In genomic region chr9:13673304-13673703, GRCm38 (mm10) we compare ENCODE assay signal across 28 mouse cellular contexts.
DNase-seq lines count a peak whose midpoint lies in the region; ATAC-seq and TF ChIP-seq lines count a peak whose summit lies in the region.
"Had no signal": no experiment of that assay in that cellular context is flagged by ENCODE, and none has a peak within 500 bp of the region (broad histone marks: within the 10 kb centered on the region; RNA-seq: fewer than 3 reads in every experiment).

No protein-coding gene starts in this region.

- no peak overlapping the region for H3K4me2 ChIP-seq in intestine, embryonic 16.5 days (ENCODE audit: low read depth, low read length)
- H3K4me2 ChIP-seq in intestine, postnatal 0 days (replicated peaks; ENCODE audit: low read depth), result no peak overlapping the region
- no peak overlapping the region for H3K4me2 ChIP-seq in midbrain, embryonic 11.5 days
- no peak overlapping the region for H3K4me2 ChIP-seq in midbrain, embryonic 15.5 days
- H3K4me2 ChIP-seq: embryonic facial prominence, embryonic 15.5 days; heart, embryonic 12.5 days; heart, embryonic 15.5 days; hindbrain, embryonic 13.5 days had no signal

- no peaks in the 10 kb centered on the region for H3K36me3 ChIP-seq in intestine, embryonic 16.5 days (ENCODE audit: control insufficient read depth, insufficient read depth, low read length)
- H3K36me3 ChIP-seq in intestine, postnatal 0 days (ENCODE audit: control insufficient read depth, insufficient read depth), result no peaks in the 10 kb centered on the region
- H3K36me3 ChIP-seq in midbrain, embryonic 11.5 days (ENCODE audit: control insufficient read depth, insufficient read depth, low read length), result no peaks in the 10 kb centered on the region
- H3K36me3 ChIP-seq in midbrain, embryonic 15.5 days (replicated peaks), result no peaks in the 10 kb centered on the region
- H3K36me3 ChIP-seq in heart, embryonic 10.5 days, result no peaks in the 10 kb centered on the region
- H3K36me3 ChIP-seq: embryonic facial prominence, embryonic 15.5 days; heart, embryonic 15.5 days; hindbrain, embryonic 10.5 days; hindbrain, embryonic 13.5 days had no signal

- no peak for ATAC-seq in intestine, embryonic 16.5 days
- ATAC-seq in intestine, postnatal 0 days, result no peak
- ATAC-seq in midbrain, embryonic 11.5 days (ENCODE audit: low FRiP score), result no peak
- no peak for ATAC-seq in midbrain, embryonic 15.5 days (replicated peaks)
- 0 out of 2 replicates have a peak, but pooled peaks have one; percentile 30 for ATAC-seq in common myeloid progenitor, adult 5-6 weeks (replicated peaks; ENCODE audit: low read depth, poor library complexity, severe bottlenecking)
- ATAC-seq: forebrain, embryonic 14.5 days; forebrain, postnatal 0 days; hindbrain, embryonic 16.5 days; Patski had no signal

- DNase-seq in midbrain, embryonic 11.5 days (ENCODE audit: low spot score, missing footprints), result peak; percentile 2
- no peak for DNase-seq in urinary bladder, postnatal 25 days (ENCODE audit: low spot score)
- no peak for DNase-seq in heart, embryonic 10.5 days (ENCODE audit: low spot score)
- DNase-seq: adrenal gland, postnatal 10 days; adrenal gland, postnatal 36 days; cerebellum, adult 2 months; cerebellum, adult 9-11 months; cerebellum, postnatal 25 days; embryo, embryonic 11 days; forebrain, postnatal 0 days; gastrocnemius, adult 2 months; gastrocnemius, postnatal 25 days; heart, adult 2 months; heart, postnatal 10 days; heart, postnatal 36 days; kidney, adult 18-20 months had no signal

- no peaks in the 10 kb centered on the region for H3K4me1 ChIP-seq in intestine, embryonic 16.5 days (ENCODE audit: control insufficient read depth, insufficient read depth, low read length)
- H3K4me1 ChIP-seq in intestine, postnatal 0 days (replicated peaks; ENCODE audit: control insufficient read depth, insufficient read depth, low read length), result no peaks in the 10 kb centered on the region
- H3K4me1 ChIP-seq in midbrain, embryonic 11.5 days (ENCODE audit: control insufficient read depth, insufficient read depth, low read length), result no peaks in the 10 kb centered on the region
- H3K4me1 ChIP-seq in midbrain, embryonic 15.5 days, result no peaks in the 10 kb centered on the region
- H3K4me1 ChIP-seq in heart, embryonic 10.5 days, result peaks cover 3% of the 10 kb centered on the region; the same call in 1 of the 2 replicates
- H3K4me1 ChIP-seq: embryonic facial prominence, embryonic 15.5 days; hindbrain, embryonic 10.5 days had no signal

- no peak for TF ChIP-seq CTCF in intestine, postnatal 0 days (IDR thresholded peaks at IDR 0.05; ENCODE audit: low read depth)

- H3K9me3 ChIP-seq in intestine, embryonic 16.5 days (ENCODE audit: control insufficient read depth, low read length), result no peaks in the 10 kb centered on the region
- H3K9me3 ChIP-seq in intestine, postnatal 0 days (ENCODE audit: control insufficient read depth), result no peaks in the 10 kb centered on the region
- no peaks in the 10 kb centered on the region for H3K9me3 ChIP-seq in midbrain, embryonic 11.5 days (ENCODE audit: control insufficient read depth, low read length)
- no peaks in the 10 kb centered on the region for H3K9me3 ChIP-seq in midbrain, embryonic 15.5 days
- no peaks in the 10 kb centered on the region for H3K9me3 ChIP-seq in heart, embryonic 10.5 days
- H3K9me3 ChIP-seq: embryonic facial prominence, embryonic 15.5 days; heart, embryonic 12.5 days; heart, embryonic 15.5 days; hindbrain, embryonic 10.5 days; hindbrain, embryonic 13.5 days had no signal

- no peaks in the 10 kb centered on the region for H3K27me3 ChIP-seq in intestine, embryonic 16.5 days (replicated peaks; ENCODE audit: control insufficient read depth, insufficient read depth, low read length)
- H3K27me3 ChIP-seq in intestine, postnatal 0 days (replicated peaks; ENCODE audit: control insufficient read depth, insufficient read depth, low read length), result no peaks in the 10 kb centered on the region
- H3K27me3 ChIP-seq in midbrain, embryonic 11.5 days (ENCODE audit: control insufficient read depth, insufficient read depth, low read length), result no peaks in the 10 kb centered on the region
- no peaks in the 10 kb centered on the region for H3K27me3 ChIP-seq in midbrain, embryonic 15.5 days (replicated peaks)
- H3K27me3 ChIP-seq in heart, embryonic 10.5 days (ENCODE audit: insufficient read depth, poor library complexity, severe bottlenecking), result no peaks in the 10 kb centered on the region
- H3K27me3 ChIP-seq: embryonic facial prominence, embryonic 15.5 days; heart, embryonic 12.5 days; heart, embryonic 15.5 days; hindbrain, embryonic 13.5 days; Patski had no signal

- H3K9ac ChIP-seq in intestine, embryonic 16.5 days (ENCODE audit: low read depth, low read length), result no peak overlapping the region
- no peak overlapping the region for H3K9ac ChIP-seq in intestine, postnatal 0 days (ENCODE audit: low read depth, low read length)
- H3K9ac ChIP-seq in midbrain, embryonic 11.5 days (ENCODE audit: low read length), result no peak overlapping the region
- H3K9ac ChIP-seq in midbrain, embryonic 15.5 days, result no peak overlapping the region
- H3K9ac ChIP-seq: embryonic facial prominence, embryonic 15.5 days; forebrain, postnatal 0 days; heart, embryonic 12.5 days; heart, embryonic 15.5 days; hindbrain, embryonic 13.5 days had no signal

- H3K27ac ChIP-seq in intestine, embryonic 16.5 days (ENCODE audit: low read length), result peak overlapping the region; percentile 39; the same call in 1 of the 2 replicates
- no peak overlapping the region for H3K27ac ChIP-seq in intestine, postnatal 0 days (ENCODE audit: low read depth, low read length)
- H3K27ac ChIP-seq in midbrain, embryonic 11.5 days (ENCODE audit: low read depth, low read length), result no peak overlapping the region
- no peak overlapping the region for H3K27ac ChIP-seq in midbrain, embryonic 15.5 days
- no peak overlapping the region for H3K27ac ChIP-seq in heart, embryonic 10.5 days
- H3K27ac ChIP-seq: embryonic facial prominence, embryonic 15.5 days; heart, adult 2 months; heart, embryonic 15.5 days; hindbrain, embryonic 10.5 days; hindbrain, embryonic 13.5 days had no signal

- 79% methylated on average over 2 of the region's 2 CpGs for WGBS in intestine, embryonic 16.5 days
- WGBS in intestine, postnatal 0 days, result 64% methylated on average over 2 of the region's 2 CpGs
- WGBS in midbrain, embryonic 11.5 days, result 88% methylated on average over 2 of the region's 2 CpGs
- whole genome bisulfite sequencing in midbrain, embryonic 15.5 days, result 83% methylated on average over 2 of the region's 2 CpGs
- 69% methylated on average over 2 of the region's 2 CpGs for WGBS in heart, embryonic 10.5 days

- H3K4me3 ChIP-seq in intestine, embryonic 16.5 days (ENCODE audit: low read length), result no peak overlapping the region
- no peak overlapping the region for H3K4me3 ChIP-seq in intestine, postnatal 0 days (ENCODE audit: low read depth, low read length)
- no peak overlapping the region for H3K4me3 ChIP-seq in midbrain, embryonic 11.5 days (ENCODE audit: low read depth, low read length)
- no peak overlapping the region for H3K4me3 ChIP-seq in midbrain, embryonic 15.5 days
- no peak overlapping the region for H3K4me3 ChIP-seq in heart, embryonic 10.5 days
- H3K4me3 ChIP-seq: embryonic facial prominence, embryonic 15.5 days; gastrocnemius, adult 2 months; heart, adult 2 months; heart, embryonic 12.5 days; heart, embryonic 15.5 days; hindbrain, embryonic 10.5 days; hindbrain, embryonic 13.5 days had no signal
